Mouse (Mus musculus): ENCODE data around the gene Metrnl. TPM values are rescaled to one million over a fixed set of nuclear protein-coding genes. Genes with fewer than 3 reads are reported as not detected.

The Metrnl gene
- total RNA-seq, 1 experiment from 2014 or later = 48.8 TPM

DNA sequence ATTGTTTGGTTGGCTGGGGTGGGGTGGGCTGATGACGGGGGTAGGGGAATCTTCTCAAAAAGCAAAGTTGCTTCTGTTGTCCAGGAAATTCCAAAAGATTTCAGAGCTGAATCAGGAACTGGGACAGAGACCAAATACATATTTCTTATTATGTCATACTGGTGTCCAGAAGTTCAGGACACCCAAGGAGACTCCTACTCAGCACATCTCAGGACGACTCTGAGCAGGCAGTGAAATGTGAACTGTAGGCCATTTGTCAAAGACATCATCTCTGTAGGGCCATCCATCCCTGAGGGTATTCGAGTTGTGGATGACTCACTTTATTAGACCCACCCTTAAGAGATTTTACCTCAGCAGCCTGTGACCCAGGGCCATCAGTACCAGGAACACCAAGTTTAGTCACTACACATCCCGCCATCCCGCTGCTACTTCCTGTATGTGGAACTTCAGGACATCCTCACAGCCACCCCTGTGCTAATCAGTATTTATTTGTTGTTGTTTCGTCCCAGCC is 15.8 kb upstream of the Metrnl start:
- peak; percentile 41 for DNase-seq

DNA sequence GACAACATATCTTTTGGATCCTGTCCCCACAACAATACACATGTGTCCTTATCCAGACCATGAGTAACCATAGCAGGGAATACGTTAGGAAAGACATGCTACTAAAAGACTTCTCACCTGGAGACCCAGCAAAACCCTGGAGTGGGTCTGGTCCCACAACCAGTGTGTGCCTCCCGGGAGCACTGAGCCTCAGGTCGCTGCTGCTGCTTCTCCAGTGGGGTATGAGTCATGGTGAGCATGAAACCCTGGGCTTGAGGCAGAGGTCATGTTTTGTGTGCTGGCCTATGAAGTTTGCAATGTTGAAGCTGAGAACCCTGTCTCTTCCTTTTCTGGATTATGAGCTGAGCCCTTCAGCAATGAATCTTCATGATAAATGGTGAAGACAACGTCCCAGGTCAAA is 15.3 kb upstream of the Metrnl start:
- no peak for DNase-seq

DNA sequence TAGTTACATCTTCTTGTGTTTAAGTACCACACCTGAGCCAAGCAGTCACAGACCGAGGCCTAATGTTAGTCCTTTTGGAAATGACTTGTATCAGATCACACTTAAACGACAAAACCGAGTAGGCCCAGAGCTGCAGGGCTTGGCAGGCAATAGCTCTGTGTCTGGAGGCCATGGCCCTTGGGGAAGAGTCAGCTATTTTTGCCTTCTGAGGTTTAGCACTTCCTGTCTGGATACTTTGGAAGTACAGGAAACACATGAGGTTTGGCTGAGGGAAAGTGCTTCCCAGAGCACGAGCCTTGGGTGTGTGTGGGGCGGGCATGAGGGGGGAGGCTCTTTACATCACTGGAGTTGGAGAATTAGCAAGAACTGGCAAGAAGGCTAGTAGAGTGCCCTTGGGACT is 14.7 kb upstream of the Metrnl start:
- DNase-seq = peak; percentile 53

DNA sequence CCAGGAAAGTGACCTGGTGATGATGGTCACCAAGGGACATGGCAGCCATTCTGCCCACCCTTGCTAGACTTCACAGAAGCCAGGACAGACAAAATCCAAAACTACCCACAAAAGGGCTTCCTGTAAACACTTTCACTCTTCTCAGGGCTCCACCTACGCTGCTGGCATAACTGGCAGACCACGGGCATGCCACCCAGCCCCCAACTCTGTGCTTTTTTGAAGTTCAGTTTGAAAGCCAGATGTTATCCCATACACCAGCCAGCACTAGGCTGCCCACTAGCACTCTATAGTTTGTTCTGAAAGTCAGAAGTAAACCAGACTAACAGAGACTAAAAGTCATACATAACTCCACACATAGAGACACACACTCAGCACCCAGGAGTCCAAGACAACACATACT is 13.3 kb upstream of the Metrnl start:
- DNase-seq = no peak

DNA sequence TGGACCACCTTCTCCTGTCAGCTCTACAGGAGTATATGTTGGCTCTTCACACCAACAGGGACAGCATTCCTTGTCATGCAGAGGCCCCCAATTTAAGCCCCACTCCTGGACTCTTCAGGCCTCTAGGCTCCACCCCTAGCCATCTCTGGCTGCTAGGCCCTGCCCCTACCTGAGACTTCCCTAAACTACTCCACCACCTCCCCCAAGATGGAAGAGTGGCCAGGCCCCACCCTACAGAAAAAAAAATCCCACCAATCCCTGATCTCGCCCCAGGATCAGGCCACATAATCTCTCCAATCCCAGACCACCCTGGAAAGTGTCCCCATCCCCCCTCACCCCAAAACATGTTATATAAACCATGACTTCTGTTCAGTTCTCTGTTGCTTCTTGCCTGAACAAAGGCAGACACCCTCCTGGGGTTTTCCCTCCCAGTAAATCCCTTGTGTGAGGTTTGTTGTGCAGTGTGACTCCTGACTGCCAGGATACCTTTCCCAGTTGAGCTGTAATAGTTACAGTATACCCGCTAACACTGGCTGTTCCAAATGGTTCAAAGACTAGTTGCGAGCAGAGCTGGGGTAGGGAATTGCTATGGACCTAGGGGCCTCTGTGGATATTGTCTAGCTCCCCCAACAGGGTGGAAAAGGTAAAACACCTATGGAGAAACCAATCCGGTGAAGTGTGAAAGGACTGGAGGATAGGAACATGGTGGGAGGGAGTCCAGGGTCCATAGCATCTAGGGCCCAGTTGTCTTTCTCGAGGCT is 5.9 kb upstream of the Metrnl start:
- no peak for DNase-seq

DNA sequence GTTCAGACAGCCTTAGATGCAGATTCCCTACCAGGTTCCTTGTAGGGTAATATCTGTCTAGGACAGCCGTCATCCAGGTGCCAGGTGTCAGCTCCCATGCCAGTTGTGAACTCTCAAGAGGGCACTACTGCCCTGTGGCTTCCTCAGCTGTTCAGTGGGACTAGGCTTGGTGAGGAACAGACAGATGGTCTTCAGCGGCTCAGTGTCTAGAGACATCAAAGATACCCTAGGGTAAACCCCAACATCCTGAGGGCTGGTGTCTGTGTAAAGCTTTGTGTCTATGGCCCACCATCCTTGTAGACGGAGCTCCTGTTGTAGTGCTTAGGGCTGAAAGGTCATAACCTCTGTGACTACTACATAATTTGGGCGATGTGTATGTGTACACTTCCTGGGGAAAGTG is 4.1 kb upstream of the Metrnl start:
- no peak for DNase-seq

DNA sequence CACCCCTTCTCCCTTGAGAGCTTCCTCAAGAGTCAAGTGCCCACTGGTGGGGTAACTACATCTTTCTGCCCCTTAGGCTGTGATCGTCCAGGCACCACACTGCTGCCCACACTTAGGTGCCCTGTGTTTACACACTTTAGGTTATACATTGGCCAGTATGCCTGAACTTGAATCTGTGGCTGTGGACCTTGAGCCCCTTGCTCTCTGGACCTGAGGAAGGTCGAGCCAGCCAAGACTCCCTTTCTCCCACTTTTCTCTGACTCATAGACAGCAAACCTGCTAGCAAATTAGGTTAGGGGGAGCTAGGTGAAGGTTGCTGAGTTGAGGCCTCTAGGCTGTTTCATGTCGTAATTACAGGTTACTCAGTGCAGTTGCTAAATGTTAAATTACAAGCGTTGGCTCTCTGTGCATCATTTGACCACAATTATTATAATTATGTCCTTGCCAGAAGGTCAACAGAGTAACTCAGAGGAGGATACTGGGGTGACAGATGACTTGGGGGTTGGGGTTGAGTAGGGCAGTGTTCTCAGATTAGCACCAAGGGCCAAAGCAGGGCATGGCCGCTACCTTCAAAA is 2.9 kb upstream of the Metrnl start:
- DNase-seq = peak; percentile 34

DNA sequence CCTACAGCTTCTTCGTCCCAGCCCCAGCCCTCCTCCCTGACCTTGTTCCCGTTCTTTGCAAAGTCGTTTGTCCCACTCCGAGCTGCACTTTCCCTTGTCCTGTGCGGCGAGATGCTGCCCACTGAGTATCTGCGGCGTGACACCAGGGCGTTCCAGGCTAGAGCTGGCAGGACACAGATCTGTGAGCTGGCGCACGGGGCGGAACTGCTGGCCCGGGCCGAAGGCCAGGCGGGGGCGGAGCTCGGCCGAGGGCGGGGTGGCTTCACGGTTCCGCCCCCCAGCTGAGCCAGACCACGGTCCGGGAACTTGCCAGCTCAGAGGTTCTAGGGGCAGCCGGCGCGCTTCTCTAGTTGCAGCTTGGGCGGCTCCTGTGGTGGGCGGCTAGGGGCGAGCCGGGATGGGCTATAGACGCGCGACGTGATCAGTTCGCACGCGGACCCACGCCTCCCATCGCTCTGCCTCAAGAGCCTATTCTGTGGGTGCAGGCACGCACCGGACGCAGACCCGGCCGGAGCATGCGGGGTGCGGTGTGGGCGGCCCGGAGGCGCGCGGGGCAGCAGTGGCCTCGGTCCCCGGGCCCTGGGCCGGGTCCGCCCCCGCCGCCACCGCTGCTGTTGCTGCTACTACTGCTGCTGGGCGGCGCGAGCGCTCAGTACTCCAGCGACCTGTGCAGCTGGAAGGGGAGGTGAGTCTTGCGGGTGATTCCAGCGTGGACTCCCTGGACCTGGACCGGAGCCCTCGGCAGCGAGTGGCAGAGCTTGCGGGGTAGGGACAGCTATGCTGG is 959 bp downstream of the Metrnl start:
- DNase-seq = peak; percentile 98

DNA sequence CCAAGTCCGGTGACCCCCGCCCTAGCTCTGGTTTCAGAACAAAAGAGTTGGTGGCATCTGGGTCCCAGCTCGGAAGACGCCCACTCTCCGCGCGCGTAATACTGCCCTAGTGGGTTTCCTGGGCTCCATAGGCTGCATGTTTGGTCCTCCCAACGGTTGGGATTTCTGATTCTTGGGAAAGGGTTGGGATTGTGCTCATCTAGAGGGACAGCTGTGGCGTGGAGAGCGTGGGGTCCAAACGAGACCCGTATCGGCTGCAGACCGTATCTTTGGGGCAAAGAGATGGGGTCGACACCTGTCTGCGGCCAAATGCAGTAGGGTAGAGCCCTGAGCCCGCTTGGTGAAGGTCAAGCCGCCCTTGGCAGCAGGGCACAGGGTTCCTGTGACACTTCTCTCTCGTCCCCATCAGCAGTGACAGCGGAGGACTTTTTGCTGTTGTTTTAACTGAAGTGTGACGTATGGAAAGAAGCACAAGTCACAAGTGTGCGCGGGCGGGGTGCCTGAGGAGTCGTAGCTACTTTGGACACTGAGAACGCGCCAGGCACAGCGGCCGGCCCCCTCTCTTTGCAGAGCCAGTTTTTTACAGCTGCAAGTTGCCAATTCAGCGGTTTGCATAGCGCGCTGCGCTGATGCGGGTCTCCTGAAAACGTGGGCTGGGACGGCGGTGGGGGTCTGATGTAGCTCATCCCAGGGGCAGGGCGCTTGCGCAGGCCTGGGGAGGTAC is 1.7 kb downstream of the Metrnl start:
- DNase-seq = peak; percentile 79

DNA sequence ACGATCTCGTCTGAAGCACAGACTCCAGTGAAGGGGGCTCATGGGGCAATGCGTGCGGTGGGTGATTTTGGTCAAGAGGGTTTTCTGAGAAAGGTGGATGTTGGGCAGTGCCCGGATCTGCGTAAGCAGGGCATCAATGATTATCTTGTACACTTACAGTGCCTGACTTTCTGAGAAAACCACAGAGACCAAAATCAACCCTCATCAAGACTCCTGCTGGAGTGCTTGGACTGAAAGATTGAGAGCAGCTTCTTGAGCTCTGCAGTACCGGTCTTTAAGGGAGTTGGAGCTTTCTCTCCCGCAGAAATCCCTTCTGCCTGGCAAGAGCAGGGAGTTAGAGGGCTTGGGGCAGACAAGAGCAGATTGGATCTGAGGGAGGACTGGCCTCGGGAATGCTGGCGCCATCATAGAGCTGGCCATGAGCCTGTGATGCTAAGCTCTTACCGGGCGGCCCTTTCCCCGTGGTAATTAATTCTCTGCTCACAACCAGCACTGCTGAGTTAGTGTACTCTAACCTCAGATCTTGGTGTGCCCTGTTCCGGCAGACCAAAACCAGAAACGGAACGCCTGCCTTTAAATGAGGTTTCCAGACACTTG is 2.4 kb downstream of the Metrnl start:
- peak; percentile 29 for DNase-seq

DNA sequence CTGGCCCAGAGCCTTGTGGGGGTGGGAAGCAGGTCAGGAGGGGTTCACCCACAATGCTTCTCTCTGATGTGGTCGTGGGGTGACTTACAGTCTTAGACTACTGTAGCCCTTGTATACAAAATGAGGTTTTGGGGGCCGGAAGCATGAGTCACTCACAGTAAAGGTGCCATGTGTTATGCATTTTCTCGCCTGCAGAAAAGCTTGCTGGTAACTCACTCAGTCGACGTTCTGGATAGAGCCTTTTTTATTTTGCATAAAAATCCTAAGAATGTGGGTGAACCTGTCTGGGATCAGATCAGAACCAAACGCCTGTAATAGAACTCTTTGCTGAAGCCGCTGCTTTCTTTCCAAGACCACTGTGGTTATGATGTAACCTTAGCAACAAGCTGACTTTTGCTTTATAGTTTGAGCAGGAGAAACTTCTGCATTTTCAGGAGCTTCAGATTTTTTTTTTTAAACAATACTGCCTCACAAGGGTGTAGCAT is 5.2 kb downstream of the Metrnl start:
- DNase-seq = no peak

DNA sequence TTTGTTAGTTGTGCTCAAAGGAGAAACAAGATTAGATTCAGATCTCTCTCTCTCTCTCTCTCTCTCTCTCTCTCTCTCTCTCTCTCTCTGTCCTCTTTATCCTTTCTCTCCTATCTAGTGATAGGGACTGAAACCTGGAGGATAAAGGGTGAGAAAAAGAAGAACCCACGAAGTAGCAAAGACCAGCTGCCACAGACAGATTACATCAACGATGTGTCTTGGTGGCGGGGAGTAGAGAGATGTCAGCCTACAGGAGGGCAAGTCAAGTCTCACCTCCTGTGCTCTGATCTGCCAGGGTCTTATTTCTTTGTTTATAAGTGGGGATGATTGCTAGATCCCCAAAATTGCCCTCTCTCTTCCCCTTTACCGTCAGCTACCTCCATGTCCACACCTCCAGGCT is 7.9 kb downstream of the Metrnl start:
- DNase-seq = no peak

DNA sequence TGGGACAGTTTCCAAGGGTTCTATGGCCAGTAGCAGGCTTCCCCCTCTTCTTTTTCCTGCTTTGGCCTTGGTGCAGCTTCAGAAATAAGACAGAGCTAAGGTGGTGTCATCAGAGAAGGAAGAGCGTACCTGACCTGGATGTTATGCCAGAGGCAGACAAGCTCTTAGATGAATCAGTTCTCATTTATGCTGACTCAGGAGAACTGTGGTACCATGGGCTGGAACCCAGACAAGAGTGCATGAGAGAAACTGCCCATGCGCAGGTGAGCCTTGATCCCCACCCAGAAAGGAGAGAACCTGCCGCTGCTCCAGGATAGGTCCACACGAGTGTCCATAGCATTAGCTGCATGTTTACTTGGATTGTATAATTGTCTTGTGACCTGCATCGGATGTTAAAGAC is 8.9 kb downstream of the Metrnl start:
- DNase-seq = no peak

DNA sequence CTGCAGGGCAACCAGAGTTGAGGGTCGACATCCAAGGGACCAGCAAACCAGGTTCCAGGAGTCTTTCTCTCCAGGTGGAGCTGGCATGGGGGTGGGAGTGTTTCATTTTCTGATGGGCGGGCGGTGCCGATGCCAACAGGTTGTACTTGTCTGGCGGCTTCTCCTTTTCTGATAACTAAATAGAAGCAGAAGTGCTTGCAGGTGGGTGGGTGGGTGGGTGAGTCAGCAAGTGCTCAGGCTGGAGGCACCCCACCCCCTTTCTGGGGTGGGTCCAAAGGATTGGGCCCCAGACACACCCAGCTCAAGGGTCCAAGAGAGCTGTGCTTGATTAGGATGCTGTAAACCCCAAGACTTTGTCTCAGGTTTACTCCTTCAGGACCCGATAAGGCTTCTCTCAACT is 11.6 kb downstream of the Metrnl start:
- no peak for DNase-seq

DNA sequence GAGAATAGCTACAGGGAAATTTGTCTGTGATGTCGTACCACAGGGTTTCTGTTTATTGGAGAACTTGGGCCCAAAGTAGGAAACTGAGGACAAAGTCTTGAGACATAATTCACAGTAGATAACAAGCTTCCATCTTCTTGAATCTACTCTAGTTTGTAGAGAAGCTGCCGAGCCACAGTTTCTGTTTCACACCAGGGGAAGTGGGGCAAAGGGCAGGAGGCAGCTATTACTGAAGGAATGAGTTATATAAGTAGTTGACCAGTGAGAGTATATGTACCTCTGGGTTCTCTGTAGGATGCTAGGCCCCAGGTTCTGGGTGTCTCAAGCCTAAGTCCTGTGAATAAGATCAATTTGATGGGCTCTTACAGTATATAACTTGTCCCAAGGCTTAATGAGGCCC is 12.2 kb downstream of the Metrnl start:
- DNase-seq = no peak

DNA sequence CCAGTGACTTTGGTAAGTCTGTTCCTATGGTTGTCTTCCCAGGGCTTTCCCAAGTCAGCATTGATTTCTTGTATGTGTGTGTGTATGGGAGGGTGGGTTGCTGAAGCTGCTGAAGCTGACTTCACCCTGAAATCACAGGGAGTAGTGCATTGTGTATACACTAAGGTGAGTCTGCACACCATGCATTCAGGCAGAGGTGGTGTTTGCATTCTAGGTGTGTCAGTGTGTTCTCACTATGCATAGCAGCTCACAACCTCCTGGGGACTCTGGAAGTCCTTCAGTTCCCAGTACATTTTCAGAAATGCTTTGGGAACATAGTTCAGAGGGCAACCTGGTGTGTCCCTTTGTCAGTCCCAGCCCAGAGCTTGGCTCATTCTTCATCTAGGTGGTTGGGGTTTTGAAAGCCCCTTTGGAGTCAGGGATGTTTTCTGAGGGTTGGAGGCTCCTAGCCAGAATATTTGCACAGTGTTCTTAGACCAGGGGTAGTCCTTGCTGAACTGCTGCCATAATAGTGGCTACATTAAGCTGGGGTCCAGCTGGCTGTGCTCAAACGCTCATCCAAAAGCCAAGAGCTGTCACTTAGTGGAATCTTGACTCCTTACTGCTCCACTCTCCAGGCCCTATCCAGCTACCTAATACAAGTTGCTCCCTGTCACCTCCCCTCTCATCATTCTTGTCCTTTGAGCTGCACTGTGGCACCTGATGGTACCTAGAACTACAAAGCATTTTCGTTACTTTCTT is 13.6 kb downstream of the Metrnl start:
- no peak for DNase-seq

DNA sequence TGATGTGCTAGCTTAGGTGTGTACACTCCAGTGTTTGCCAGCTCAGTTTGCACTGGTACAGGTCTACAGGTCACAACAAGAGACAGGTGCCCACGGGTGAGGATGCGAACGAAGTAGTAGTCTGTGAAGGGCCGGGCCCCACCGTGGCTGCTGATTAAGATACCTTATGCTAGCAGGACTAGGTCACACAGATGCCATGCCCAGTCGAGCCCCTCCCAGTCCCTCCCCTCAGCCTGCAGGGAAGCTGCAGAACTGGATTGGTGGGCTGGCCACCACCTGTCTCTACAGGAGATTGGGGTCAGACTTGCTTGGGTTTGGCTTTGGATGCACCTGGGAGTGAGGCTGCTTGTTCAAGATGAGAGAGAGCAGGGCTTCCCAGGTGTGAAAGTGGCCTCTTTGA is 16.4 kb downstream of the Metrnl start:
- DNase-seq = no peak

DNA sequence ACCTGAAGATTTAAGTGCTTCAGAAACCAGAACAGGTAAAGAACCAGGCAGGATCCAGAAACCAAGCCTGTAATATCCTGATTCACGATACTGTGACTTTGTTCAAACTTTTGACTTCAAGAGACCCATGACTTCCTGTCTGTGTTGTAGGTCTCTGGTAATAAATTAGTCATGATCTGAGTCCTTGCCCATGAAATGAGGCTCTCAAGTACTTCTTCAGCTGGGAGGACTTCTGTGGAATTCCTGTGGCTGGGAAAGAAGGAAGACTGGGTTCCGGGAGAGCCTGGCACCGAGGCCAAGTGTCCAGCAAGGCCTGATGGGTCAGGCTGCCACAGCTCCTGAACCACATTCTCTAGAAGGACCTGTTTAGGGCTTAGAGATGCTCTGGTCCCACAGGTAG is 19.4 kb downstream of the Metrnl start:
- DNase-seq = no peak

DNA sequence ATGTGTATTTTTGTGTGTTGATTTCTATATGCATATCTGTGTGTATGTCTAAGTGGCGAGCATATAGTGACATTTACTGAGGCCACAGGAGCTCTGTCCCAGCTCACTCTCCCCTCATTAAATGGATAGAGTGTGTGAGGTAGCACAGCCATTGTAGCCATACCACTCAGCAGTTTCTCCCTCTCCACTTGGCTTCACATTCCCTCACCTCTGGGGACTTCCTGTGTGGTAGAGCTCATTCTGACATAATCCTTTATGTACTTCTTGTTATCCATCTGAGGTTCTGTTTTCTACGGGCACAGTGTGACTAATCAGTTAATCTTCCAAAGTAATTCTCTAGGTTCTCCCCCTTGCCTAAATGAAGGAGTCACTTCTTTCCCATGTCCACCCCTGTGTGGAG is 21.1 kb downstream of the Metrnl start:
- no peak for DNase-seq

DNA sequence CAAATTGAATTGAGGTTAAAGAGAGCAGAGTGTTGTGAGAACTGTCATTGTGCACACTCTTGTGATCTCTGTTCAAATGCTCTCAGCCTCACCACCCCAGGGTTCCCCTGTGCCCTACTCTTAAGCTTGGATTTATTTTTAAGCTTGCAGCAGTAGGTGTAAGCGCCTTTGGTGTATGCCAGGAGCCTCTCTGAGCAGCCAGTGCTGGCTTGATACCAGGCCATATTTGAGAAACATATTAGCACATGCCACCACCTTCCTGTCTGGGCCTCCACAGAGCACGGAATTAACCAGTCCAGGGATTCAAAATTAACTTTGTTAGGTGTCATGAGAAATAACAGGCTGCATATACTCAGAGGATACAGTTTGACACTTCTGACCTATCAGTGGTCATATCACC is 25.3 kb downstream of the Metrnl start:
- peak; percentile 21 for DNase-seq

DNA sequence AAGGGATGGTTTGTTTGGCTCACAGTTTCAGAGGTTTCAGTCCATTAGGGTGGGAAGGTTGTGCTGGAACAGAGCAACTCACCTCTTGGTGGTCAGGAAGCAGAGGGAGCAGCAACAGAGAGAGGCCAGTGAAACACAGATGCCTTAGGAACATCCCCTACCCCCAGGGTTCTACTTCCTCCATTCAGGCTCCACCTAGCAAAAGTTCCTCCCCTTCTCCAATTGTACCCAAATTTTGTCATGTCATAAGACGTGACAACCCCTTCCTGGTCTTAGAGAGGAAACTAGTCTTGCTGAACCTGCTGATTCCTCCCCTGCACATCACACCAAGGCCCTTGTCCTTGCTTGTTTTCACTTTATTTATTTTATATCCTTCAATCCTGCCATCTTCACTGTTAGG is 32.8 kb downstream of the Metrnl start:
- DNase-seq = no peak

All from adrenal gland, postnatal 14 days (tissue).